Mouse (Mus musculus) gastrocnemius, postnatal 4 days (tissue): ENCODE results near the gene Taar6. TPM values are rescaled to one million over a fixed set of nuclear protein-coding genes. Genes with fewer than 3 reads are reported as not detected.
A peak's percentile ranks its signal among the peaks of the same experiment; 100 is the strongest.

Experiments used
- DNase-seq, 2 experiments: peaks; one replicate each; pipeline ENCODE4 v3.0.0; 2021 to 2022; ENCODE audit warnings: low spot score in 2 of 2, mixed read lengths in 2 of 2
- long read RNA-seq, 2 experiments: library from polyadenylated mRNA; stranded (forward); transcript quantifications; one replicate each; pipeline ENCODE4 v2.0.0; 2021
- total RNA-seq, 2 experiments: library from RNA; stranded (reverse); gene quantifications; 2 replicates each; pipeline ENCODE4 v1.2.3; 2021

Gene Taar6
- not detected for total RNA-seq
- long read RNA-seq, experiment 1, result 0 reads
- long read RNA-seq, experiment 2, result 0 reads

DNA sequence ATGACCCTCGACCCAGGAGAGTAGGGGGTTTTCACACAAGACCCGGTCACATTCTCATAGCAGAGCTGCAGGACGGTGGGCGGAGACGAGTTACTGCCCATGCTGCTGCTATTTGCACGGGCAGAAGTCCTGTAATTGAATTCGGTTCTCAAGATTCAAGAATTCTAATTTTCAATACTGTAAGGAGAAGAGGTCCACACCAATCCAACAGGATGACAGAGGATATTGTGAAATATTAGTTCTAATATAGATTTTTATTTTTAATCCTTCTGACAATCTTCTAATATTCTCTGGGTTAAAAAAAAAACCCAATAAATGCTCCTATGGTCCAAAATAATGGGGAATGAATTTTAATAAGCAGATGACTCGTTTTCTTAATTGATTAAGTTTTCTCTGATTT is at the start of gene Taar6:
TSS of gene Taar6 (minus strand) at position 101 of the 400 bp plus-strand sequence.
- DNase-seq, result no peak

DNA sequence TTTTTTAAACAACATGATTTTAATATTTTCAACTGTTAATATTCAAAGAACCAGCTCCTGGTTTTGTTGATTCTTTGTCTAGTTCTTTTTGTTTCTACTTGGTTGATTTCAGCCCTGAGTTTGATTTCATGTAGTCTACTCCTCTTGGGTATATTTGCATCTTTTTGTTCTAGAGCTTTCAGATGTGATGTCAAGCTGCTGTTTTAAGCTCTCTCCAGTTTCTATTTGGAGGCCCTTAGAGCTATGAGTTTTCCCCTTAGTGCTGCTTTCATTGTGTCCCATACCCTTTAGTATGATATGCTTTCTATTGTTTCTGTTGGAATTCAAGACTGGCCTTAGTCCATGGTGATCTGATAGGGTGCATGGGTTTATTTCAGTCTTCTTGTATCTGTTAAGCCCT is 45.9 kb upstream of the Taar6 start:
- DNase-seq, result no peak

DNA sequence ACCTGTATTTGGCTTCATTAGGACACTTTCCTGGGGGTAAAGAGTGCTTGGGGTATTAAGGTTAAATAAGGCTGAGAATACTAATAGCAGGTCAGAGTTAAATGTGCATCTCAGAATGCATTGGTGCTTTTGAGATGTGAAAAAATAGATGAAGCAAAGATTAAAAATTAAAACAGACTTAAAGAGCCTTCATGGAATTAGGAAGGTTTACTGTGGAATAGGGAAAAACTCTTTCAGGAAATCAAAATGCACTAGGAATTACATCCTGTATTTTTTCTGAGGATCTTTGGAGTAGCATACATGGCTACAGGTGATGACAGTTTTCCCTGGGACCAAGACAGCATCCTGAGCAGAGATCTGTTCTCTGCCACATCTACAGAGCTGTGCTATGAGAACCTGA is 41.5 kb upstream of the Taar6 start, which contains the start of gene Taar7d:
TSS of gene Taar7d (plus strand) at position 301 of the 400 bp plus-strand sequence.
- no peak for DNase-seq

DNA sequence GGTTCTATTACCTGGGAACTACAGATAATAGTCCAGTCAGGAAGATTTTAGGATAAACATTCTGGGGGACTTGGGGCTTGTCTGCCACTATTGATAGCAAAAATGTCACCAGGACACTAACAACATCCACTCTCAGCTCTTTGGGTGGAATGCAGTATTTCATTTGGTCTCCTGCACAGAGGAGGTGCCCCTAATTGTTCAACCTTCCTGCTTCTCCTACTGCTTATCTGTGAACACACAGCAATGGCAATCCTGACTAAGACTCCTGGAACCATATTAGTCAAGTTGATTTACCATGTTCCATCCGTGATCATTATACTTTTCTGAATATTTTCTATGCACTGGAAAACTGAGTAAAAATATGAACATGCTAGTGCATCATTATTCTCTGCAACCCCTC is 22.7 kb upstream of the Taar6 start:
- DNase-seq, result no peak

DNA sequence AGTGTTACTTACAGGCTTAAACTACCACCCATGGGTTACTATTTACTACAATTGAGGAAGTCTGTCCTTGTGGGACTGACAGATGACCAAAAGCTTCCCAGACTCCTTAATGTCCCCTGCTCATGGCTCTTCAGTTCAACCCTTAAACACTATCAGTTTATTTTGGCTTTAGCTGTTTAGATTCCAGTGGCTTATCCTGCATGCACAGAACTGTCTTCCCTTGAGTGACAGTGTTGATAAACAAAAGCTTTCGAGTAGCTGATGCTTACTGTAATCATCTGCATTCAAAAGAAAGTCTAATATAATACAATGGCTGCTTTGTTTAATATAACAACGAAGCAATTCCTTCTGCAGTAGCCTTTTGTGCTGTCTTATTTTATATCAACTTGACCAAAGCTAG is 21.6 kb upstream of the Taar6 start:
- no peak for DNase-seq

DNA sequence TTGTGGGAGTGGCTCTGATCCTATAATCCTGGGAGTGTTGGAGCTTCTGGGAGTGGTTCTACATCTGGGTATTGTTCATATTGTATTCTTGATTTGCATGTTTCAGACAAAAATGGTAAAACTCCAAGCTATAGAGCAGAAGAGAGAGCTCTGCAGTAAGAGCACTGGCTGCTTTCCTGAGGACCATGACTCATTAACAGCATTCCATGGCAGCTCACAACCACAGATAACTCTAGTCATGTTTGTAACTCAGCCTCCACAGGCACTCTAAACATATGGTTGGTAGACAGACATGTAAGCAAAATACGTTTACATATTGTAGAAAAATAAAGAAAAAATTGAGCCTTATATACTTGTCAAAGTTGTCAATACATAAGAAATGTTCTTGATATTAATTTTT is 21.0 kb upstream of the Taar6 start:
- DNase-seq, result no peak

DNA sequence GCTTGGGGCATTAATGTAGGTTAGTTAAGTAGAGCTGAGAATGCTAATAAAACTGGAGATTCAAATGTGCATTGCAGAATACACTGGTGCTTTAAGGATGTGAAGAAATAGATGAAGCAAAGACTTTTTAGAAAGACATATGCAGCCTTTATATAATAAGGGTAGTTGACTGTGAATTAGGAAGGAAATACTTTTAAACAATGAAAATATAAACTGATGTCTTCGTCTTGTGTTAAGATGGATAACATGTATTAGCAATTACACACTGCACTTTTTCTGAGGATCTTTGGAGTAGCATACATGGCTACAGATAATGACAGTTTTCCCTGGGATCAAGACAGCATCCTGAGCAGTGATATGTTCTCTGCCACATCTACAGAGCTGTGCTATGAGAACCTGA is 14.2 kb upstream of the Taar6 start, which contains the start of gene Taar7b:
TSS of gene Taar7b (plus strand) at position 301 of the 400 bp plus-strand sequence.
- DNase-seq, result no peak

DNA sequence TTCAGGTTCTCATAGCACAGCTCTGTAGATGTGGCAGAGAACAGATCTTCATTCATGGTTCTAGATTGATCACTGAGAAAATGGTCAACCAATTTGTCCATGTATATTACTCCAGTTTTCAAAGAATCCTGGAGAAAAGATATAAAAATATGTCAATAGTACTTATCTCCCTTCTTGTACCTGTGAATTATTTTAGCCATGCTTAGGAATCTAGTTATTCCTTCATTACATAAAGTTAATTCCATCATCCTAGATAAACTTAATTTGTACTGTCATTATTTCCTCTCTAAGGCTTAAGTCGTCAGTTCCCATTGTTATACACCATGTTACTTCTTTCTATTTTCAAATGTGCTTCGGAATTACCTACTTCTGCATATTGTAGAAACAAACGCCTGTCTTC is 7.9 kb upstream of the Taar6 start, which contains the start of gene Taar7a:
TSS of gene Taar7a (minus strand) at position 101 of the 400 bp plus-strand sequence.
- no peak for DNase-seq

DNA sequence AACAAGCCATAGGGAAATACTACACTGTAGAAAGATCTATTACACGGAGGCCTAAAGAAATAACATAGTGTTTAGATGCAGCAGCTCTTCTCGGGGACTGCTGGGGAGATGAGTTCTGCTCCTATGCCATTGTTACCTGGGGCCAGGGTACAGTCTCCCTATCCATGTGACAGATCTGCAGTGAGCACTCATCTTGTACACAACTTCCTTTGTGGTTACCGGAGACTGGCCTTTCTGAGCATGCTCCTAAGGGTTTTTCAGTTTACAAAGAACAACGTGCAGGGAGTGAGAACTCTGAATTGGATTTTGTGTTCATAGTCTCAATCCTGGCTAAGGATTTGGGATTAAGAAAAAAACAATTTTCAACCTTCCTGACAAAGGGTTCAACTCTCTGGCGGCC is 973 bp upstream of the Taar6 start:
- no peak for DNase-seq

DNA sequence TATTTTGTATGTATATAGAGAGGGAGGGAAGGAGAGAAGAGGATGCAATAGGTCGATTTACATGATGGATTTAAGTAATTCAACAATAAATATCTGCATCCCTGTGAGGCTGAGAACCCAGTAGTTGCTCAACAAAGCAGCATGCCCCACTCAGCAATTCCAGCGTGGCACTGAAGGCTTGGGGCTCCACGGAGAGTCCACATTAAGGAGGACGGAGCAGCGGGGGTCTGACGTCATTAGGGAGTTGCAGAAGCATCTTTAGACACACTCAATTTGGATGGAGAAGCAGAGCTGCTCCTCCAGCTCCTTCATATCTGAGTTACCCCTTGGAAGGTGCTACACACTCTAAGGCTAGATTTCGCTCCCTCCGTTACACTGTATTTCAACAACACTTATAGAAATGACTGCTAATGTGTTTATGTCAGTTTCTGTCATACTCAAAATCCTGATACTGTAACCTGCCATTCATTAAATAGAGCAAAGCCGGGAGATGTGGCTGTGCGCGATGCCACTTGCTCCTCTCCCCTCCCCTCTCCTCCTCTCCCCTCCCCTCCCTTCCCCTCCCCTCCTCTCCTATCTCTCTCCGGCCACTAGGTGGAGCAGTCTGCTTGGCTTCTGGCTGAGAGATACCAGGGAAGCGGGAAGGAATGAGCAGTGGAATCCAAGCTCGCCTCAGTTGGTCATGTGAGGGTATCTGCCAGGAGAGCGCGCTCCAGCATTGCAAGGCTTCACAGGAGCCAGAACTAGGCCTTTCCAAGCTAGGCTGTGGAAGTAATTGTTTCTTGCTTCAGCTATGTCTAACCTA is 6.3 kb downstream of the Taar6 start:
- peak in 1 of 2 experiments; percentile 58 for DNase-seq

DNA sequence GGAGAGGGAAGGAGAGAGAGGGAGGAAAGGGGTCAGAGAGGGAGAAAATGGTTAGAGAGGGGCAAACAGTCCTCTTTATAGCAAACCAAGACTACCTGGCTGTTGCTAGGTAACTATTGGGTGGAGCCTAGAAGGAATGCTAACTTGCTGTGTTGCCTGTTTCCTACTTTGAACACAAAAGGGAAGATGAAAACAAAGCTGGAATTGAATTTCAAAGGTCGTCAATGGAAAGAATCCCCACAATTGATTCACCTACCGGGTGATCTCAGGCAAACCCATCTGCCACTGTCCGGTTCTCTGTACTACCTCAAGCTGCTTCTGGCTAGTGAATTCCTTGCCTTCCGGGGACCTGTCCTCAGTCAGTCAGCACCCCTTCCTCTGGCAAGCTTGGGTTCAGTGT is 7.5 kb downstream of the Taar6 start:
- DNase-seq, result no peak

DNA sequence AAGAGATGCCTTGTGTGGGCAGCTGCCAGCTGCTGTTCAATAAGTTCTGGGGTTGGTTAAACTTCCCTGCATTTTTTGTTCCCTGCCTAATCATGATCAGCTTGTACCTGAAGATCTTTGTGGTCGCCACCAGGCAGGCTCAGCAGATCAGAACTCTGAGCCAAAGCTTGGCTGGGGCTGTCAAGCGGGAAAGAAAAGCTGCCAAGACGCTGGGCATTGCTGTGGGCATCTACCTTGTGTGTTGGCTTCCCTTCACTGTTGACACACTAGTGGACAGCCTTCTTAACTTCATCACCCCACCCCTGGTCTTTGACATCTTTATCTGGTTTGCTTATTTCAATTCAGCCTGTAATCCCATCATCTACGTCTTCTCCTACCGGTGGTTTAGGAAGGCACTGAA is 14.2 kb downstream of the Taar6 start:
- DNase-seq, result no peak

DNA sequence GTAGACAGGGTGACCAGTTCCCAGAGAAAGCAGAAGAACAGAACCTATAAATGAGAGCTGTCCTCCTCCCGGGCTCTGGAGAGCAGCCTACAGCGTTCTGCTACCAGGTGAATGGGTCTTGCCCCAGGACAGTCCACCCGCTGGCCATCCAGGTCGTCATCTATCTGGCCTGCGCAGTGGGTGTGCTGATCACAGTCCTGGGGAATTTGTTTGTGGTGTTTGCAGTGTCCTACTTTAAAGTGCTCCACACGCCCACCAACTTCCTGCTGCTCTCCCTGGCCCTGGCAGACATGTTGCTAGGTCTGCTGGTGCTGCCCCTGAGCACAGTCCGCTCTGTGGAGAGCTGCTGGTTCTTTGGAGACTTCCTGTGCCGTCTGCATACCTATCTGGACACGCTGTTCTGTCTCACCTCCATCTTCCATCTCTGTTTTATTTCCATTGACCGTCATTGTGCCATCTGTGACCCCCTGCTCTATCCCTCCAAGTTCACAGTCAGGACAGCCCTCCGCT is 14.7 kb downstream of the Taar6 start, which contains the start of gene Taar5:
TSS of gene Taar5 (plus strand) at position 51 of the 510 bp plus-strand sequence.
- DNase-seq, result no peak

DNA sequence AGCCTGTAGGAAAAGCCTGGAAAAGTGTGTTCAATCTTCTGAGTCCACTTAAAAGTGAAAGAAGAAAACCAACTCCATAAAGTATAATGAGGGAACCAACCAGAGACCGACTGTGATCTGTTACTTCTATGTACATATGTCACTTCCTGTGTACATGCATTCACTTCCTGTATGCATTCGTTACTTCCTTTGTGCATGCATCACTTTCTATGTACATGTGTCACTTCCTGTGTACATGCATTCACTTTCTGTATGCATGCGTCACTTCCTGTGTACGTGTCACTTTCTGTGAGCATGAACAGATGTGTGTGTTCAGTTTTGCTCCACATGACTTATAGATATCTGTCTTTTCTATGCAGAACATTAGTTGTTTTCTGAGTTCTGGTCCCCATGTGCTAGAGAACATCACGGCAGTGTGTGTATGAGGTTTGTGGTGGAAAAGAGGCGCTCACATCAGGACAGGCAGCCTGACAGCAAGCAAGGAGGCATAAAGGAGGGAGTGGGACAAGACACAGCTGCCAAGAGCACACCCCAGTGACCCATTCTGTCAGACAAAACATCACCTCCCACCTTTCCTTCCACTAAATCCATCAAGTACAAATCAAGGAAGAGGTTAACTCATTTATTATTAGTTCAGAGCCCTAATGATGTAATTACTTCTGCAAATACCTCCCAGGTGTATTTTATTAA is 20.4 kb downstream of the Taar6 start:
- DNase-seq, result no peak

DNA sequence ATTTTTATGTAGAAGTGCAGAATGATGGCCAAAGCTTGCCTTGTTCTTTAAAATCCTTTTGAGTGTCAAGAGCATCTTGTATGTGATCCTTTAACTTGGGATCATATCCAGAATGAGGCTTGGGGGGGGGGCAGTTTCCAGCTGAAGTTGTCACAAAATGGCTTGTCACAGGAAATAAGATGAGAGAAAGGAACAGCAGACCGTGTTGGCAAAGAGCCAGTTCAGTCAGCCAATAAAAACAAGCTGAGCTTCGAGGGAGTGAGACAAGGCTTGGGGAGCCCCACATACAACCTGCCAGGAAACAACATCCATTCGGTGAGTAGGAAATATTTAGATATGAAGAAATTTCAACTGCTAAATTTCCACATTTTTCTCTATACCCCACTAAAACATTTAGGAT is 22.0 kb downstream of the Taar6 start:
- DNase-seq, result no peak

DNA sequence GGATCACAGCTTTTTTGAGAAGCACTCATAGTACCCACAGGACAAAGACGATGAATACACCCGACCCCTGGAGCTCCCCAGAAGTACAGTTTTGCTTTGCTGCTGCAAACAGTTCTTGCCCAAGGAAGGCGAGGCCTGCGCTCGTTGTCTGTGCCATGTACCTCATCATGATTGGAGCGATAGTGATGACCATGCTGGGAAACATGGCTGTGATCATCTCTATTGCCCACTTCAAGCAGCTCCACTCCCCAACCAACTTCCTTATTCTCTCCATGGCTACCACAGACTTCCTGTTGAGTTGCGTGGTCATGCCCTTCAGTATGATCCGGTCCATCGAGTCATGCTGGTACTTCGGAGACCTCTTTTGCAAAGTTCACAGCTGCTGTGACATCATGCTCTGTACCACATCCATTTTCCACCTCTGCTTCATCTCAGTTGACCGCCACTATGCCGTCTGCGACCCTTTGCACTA is 25.0 kb downstream of the Taar6 start, which contains the start of gene Taar4:
TSS of gene Taar4 (plus strand) at position 51 of the 472 bp plus-strand sequence.
- DNase-seq, result no peak

DNA sequence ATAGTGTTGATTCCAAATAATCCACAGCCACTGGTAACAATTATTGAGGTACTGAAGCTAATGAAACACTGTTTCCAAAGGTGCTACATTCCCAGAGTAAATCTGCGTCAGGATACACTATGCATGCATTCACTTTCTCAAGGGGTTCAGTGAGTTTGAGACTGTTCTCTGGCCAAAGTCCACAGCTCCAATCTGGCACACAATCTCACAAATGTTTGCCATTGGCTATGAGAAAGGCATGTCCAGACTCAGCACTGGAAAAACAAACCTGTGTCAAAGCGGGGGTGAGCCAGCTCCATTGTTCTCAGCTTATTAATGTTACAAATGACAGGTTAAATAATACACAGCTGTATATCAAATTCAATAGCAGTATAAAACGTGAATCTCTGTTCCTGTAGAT is 26.4 kb downstream of the Taar6 start:
- no peak for DNase-seq

DNA sequence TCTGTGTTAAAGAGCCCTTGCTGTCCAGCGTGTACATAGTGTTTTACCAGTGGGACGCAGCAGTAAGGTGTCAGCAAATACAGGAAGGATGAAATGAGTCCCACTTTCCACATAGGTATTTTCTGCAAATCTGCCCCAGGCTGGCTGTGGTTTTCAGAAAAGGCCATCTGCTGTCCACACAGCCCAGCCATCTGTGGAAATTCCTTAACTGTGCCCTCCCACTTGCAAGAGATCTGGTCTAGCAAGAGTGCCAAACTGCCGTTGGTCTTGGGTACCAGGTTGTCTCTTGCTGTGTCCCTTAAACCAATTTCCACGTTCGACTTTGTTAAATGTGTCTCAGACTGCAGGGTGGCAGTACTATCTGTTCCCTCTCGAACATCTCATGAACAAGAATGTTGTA is 33.7 kb downstream of the Taar6 start:
- DNase-seq, result no peak

DNA sequence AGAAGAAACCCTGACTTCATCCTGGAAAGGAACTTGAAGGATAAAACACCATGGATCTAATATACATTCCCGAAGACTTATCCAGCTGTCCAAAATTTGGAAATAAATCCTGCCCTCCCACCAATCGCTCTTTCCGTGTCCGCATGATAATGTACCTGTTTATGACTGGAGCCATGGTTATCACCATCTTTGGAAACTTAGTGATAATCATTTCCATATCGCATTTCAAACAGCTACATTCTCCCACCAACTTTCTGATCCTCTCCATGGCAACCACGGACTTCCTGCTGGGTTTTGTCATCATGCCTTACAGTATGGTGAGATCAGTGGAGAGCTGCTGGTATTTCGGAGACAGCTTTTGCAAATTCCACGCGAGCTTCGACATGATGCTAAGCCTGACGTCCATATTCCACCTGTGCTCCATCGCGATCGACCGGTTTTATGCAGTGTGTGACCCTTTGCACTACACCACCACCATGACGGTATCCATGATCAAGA is 35.9 kb downstream of the Taar6 start, which contains the start of gene Taar3:
TSS of gene Taar3 (plus strand) at position 51 of the 498 bp plus-strand sequence.
- no peak for DNase-seq

DNA sequence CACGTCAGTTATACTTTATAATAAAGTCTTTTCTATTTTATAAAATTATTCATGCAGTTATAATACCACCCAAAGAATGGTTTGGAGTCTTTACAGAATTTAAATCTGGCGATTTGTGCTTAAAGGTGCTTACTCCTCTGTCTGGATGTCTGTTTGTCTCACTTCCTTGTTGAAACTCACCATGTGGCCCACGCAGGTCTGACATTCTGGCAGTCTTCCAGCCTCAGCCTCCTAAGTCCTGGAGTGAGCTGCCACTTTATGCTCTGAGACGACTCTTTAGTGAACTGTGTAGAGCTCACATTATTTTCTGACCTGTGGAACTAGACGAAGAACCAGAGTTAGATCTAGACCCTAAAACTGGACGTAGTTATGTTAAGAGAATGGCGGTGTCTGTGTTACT is 37.4 kb downstream of the Taar6 start:
- DNase-seq, result no peak

DNA sequence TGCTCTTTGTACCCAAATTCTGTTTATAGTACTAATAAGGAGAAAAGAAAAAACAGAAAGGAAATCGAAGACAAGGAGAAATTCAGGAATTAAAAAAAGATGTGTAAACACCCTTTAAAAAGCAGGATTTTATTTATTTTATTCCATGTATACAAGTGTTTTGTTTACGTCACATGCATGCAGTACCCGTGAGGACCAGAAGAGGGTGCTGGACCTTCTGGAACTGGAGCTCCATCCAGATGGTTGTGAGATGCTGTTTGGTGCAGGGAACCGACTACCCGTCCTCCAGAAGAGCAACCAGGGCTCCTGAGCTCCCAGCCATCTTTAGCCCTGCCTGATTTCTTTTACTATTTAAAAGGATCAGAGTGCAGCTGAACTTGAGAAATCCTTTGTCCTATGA is 43.0 kb downstream of the Taar6 start:
- DNase-seq, result no peak

DNA sequence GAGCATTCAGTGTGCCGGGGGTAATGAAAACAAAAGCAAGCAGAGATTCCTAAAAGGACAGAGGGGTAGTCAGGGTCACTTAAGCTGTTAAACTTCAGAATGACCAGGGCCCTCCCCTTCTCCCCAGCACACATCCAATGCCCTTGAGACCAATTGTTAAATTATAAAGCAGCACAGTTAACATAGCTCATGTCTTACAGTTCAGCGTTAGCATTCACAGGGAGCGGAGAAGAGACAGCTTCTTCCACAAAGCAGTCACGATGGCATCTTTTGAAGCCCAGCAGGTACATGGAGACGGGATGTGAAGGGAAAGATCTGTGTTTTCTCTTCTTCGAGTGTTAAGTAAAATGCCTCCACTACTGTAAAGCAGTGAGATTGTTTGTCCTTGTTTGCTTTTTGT is 47.1 kb downstream of the Taar6 start, which contains the start of gene Taar2:
TSS of gene Taar2 (plus strand) at position 261 of the 400 bp plus-strand sequence.
- DNase-seq, result no peak
